Mouse (Mus musculus) ES-Bruce4 (cell line): Measurements from ENCODE around the gene Rap1gap2.

ENCODE experiments used
- CTCF ChIP-seq: IDR thresholded peaks from one replicate; pipeline ENCODE4 v1.8.1; 2011; ENCODE audit warnings: low read depth, low read length
- EP300 ChIP-seq: IDR thresholded peaks from 2 replicates; pipeline ENCODE4 v1.6.1; 2011; ENCODE audit warnings: low read depth, low read length; ENCODE audit not compliant: insufficient read depth
- POLR2A ChIP-seq: IDR thresholded peaks from one replicate; pipeline ENCODE4 v1.8.1; 2011; ENCODE audit warnings: low read length; ENCODE audit not compliant: insufficient read depth

GRCm38 (mm10) chr11:74408587-74409446, 201.9 kb downstream of the Rap1gap2 start:
- TF ChIP-seq EP300 = no peak
- TF ChIP-seq POLR2A = no peak
- TF ChIP-seq CTCF = no peak
